Comparison of ENCODE assay signal across 10 mouse cellular contexts in the genomic region with DNA sequence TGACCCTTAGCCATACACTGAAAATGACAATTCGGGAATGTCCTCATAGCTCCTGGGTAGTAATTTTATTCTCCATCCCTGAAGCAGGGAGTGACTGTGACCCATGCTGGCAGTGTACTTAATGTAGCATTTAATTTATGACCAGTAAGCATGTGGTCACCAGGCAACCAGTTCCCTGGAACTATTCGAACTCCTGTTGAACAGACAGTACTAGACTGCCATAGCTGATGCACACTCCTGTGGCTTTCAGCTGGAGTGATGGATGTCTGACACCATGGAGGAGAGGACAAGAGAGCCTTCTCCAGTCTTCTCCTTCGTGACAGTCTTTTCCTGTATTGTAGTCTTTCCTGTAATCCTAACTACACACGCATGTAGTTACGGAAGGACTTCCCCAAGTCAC. TPM values are rescaled to one million over a fixed set of nuclear protein-coding genes. Genes with fewer than 3 reads are reported as not detected.
A peak's percentile ranks its signal among the peaks of the same experiment; 100 is the strongest.
DNase-seq lines count a peak whose midpoint lies in the region; ATAC-seq and TF ChIP-seq lines count a peak whose summit lies in the region.
"Had no signal": no experiment of that assay in that cellular context is flagged by ENCODE, and none has a peak within 500 bp of the region (broad histone marks: within the 10 kb centered on the region; RNA-seq: fewer than 3 reads in every experiment).

No protein-coding gene starts in this region.

- peak overlapping the region; percentile 7; the same call in 1 of the 2 replicates for H3K9ac ChIP-seq in heart, embryonic 12.5 days
- no peak overlapping the region for H3K9ac ChIP-seq in lung, embryonic 14.5 days
- no peak overlapping the region for H3K9ac ChIP-seq in forebrain, embryonic 12.5 days
- H3K9ac ChIP-seq in liver, embryonic 13.5 days: peak overlapping the region; percentile 51; the same call in 1 of the 2 replicates
- H3K9ac ChIP-seq: embryonic facial prominence, embryonic 15.5 days had no signal

- no peaks in the 10 kb centered on the region for H3K27me3 ChIP-seq in heart, embryonic 12.5 days (replicated peaks)
- no peaks in the 10 kb centered on the region for H3K27me3 ChIP-seq in lung, embryonic 14.5 days (ENCODE audit: insufficient read depth, low read length)
- H3K27me3 ChIP-seq in forebrain, embryonic 12.5 days: no peaks in the 10 kb centered on the region
- H3K27me3 ChIP-seq in liver, embryonic 13.5 days: no peaks in the 10 kb centered on the region
- H3K27me3 ChIP-seq: embryonic facial prominence, embryonic 15.5 days had no signal

- no peak for ATAC-seq in heart, embryonic 12.5 days (ENCODE audit: insufficient number of reproducible peaks, low FRiP score)
- no peak for ATAC-seq in lung, embryonic 14.5 days (ENCODE audit: insufficient read depth)
- no peak for ATAC-seq in forebrain, embryonic 12.5 days (ENCODE audit: low FRiP score)
- no peak for ATAC-seq in liver, embryonic 13.5 days (ENCODE audit: low read depth)

- WGBS in heart, embryonic 12.5 days: 84% methylated on average over 5 of the region's 5 CpGs
- 67% methylated on average over 5 of the region's 5 CpGs for WGBS in lung, embryonic 14.5 days
- 90% methylated on average over 5 of the region's 5 CpGs for WGBS in forebrain, embryonic 12.5 days
- WGBS in liver, embryonic 13.5 days (ENCODE audit: insufficient replicate concordance): 79% methylated on average over 5 of the region's 5 CpGs

- no peaks in the 10 kb centered on the region for H3K36me3 ChIP-seq in heart, embryonic 12.5 days
- no peaks in the 10 kb centered on the region for H3K36me3 ChIP-seq in lung, embryonic 14.5 days (ENCODE audit: insufficient read depth)
- no peaks in the 10 kb centered on the region for H3K36me3 ChIP-seq in forebrain, embryonic 12.5 days (replicated peaks)
- no peaks in the 10 kb centered on the region for H3K36me3 ChIP-seq in liver, embryonic 13.5 days
- H3K36me3 ChIP-seq: embryonic facial prominence, embryonic 15.5 days had no signal

- H3K4me1 ChIP-seq in heart, embryonic 12.5 days (replicated peaks): peaks cover 25% of the 10 kb centered on the region
- H3K4me1 ChIP-seq in lung, embryonic 14.5 days (ENCODE audit: insufficient read depth): peaks cover 19% of the 10 kb centered on the region; the same call in 1 of the 2 replicates
- peaks cover 30% of the 10 kb centered on the region for H3K4me1 ChIP-seq in forebrain, embryonic 12.5 days
- H3K4me1 ChIP-seq in liver, embryonic 13.5 days (replicated peaks): peaks cover 60% of the 10 kb centered on the region

- H3K4me3 ChIP-seq in heart, embryonic 12.5 days: no peak overlapping the region
- no peak overlapping the region for H3K4me3 ChIP-seq in lung, embryonic 14.5 days (ENCODE audit: low read depth, low read length)
- no peak overlapping the region for H3K4me3 ChIP-seq in forebrain, embryonic 12.5 days (replicated peaks)
- no peak overlapping the region for H3K4me3 ChIP-seq in liver, embryonic 13.5 days (replicated peaks)
- H3K4me3 ChIP-seq: left cerebral cortex, adult 2 months had no signal

- H3K9me3 ChIP-seq in heart, embryonic 12.5 days (replicated peaks): no peaks in the 10 kb centered on the region
- no peaks in the 10 kb centered on the region for H3K9me3 ChIP-seq in lung, embryonic 14.5 days (ENCODE audit: low read depth, low read length)
- H3K9me3 ChIP-seq in forebrain, embryonic 12.5 days: no peaks in the 10 kb centered on the region
- no peaks in the 10 kb centered on the region for H3K9me3 ChIP-seq in liver, embryonic 13.5 days (replicated peaks)
- H3K9me3 ChIP-seq: embryonic facial prominence, embryonic 15.5 days had no signal

- H3K27ac ChIP-seq in heart, embryonic 12.5 days (ENCODE audit: poor library complexity, severe bottlenecking): peak overlapping the region; percentile 57
- peak overlapping the region; percentile 19; the same call in 1 of the 2 replicates for H3K27ac ChIP-seq in lung, embryonic 14.5 days (ENCODE audit: low read depth)
- H3K27ac ChIP-seq in forebrain, embryonic 12.5 days: no peak overlapping the region
- peak overlapping the region; percentile 15 for H3K27ac ChIP-seq in liver, embryonic 13.5 days
- H3K27ac ChIP-seq: left cerebral cortex, adult 2 months had no signal

- TF ChIP-seq CTCF in lung, embryonic 14.5 days (IDR thresholded peaks at IDR 0.05; ENCODE audit: low read depth): no peak

- no peak for DNase-seq in heart, adult 18-20 months
- no peak for DNase-seq in lung, embryonic 14.5 days
- no peak for DNase-seq in lung, adult 18-20 months
- no peak for DNase-seq in liver, embryonic 13.5 days
- no peak for DNase-seq in layer of hippocampus, adult 8-10 months (ENCODE audit: low spot score in 2 of 2)
- DNase-seq in c-Kit-positive CD71-positive TER-119-positive erythroid progenitor cells, embryonic 14.5 days (ENCODE audit: low spot score): no peak

- peak overlapping the region; percentile 38 for H3K4me2 ChIP-seq in heart, embryonic 12.5 days
- peak overlapping the region; percentile 63 for H3K4me2 ChIP-seq in lung, embryonic 14.5 days
- H3K4me2 ChIP-seq in forebrain, embryonic 12.5 days: peak overlapping the region; percentile 19; the same call in 1 of the 2 replicates
- H3K4me2 ChIP-seq in liver, embryonic 13.5 days: no peak overlapping the region

RNA-seq across cellular contexts. Expression of a gene that starts 1.8 kb away (rescaled TPM):
- 4.4 and 5.2 TPM in 2 replicates for polyA plus RNA-seq in heart, embryonic 12.5 days (2016; fragmentation: Nextera tagmentation; extraction: Ambion mirVana)
- 100 to 1,000 TPM; 225 to 244 TPM for total RNA-seq in heart, adult 18-20 months (2021)
- 7.1 and 7.6 TPM in 2 replicates for polyA plus RNA-seq in lung, embryonic 14.5 days (2014; fragmentation: Nextera tagmentation; extraction: Ambion mirVana)
- polyA plus RNA-seq in forebrain, embryonic 12.5 days (2016; fragmentation: Nextera tagmentation; extraction: Ambion mirVana): 7.2 and 8.7 TPM in 2 replicates
- polyA plus RNA-seq in liver, embryonic 13.5 days (2015; fragmentation: Nextera tagmentation; extraction: Ambion mirVana): 3.8 and 5.9 TPM in 2 replicates
- 100 to 1,000 TPM; 236 to 302 (median 261) TPM for total RNA-seq in layer of hippocampus, adult 8-10 months (2022)

RNA-seq across cellular contexts. Expression of a gene that starts 4.7 kb away (rescaled TPM):
- 2.7 and 7.0 TPM in 2 replicates for polyA plus RNA-seq in heart, embryonic 12.5 days (2016; fragmentation: Nextera tagmentation; extraction: Ambion mirVana)
- 10 to 100 TPM in 1 of 2 experiments, 1 to 10 TPM in 1; 6.3 to 16.6 TPM for total RNA-seq in heart, adult 18-20 months (2021)
- polyA plus RNA-seq in lung, embryonic 14.5 days (2014; fragmentation: Nextera tagmentation; extraction: Ambion mirVana): 13.0 and 14.6 TPM in 2 replicates
- 9.3 and 10.7 TPM in 2 replicates for polyA plus RNA-seq in forebrain, embryonic 12.5 days (2016; fragmentation: Nextera tagmentation; extraction: Ambion mirVana)
- polyA plus RNA-seq in liver, embryonic 13.5 days (2015; fragmentation: Nextera tagmentation; extraction: Ambion mirVana): 7.7 and 13.6 TPM in 2 replicates
- total RNA-seq in layer of hippocampus, adult 8-10 months (2022): 1 to 10 TPM in 3 of 4 experiments, not detected in 1; 1.6 to 6.5 (median 1.8) TPM

RNA-seq across cellular contexts. Expression of a gene that starts 6.2 kb away (rescaled TPM):
- polyA plus RNA-seq in heart, embryonic 12.5 days (2016; fragmentation: Nextera tagmentation; extraction: Ambion mirVana): 3.9 and 4.0 TPM in 2 replicates
- total RNA-seq in heart, adult 18-20 months (2021): 1 to 10 TPM; 3.1 TPM
- polyA plus RNA-seq in lung, embryonic 14.5 days (2014; fragmentation: Nextera tagmentation; extraction: Ambion mirVana): 6.6 and 7.5 TPM in 2 replicates
- polyA plus RNA-seq in forebrain, embryonic 12.5 days (2016; fragmentation: Nextera tagmentation; extraction: Ambion mirVana): 7.2 and 8.3 TPM in 2 replicates
- 10.3 and 17.1 TPM in 2 replicates for polyA plus RNA-seq in liver, embryonic 13.5 days (2015; fragmentation: Nextera tagmentation; extraction: Ambion mirVana)
- total RNA-seq in layer of hippocampus, adult 8-10 months (2022): 1 to 10 TPM; 1.2 to 3.4 (median 2.2) TPM

RNA-seq across cellular contexts. Expression of a gene that starts 14.2 kb away (rescaled TPM):
- polyA plus RNA-seq in heart, embryonic 12.5 days (2016; fragmentation: Nextera tagmentation; extraction: Ambion mirVana): 0.26 and 0.28 TPM in 2 replicates
- 1 to 10 TPM; 1.1 to 1.5 TPM for total RNA-seq in heart, adult 18-20 months (2021)
- polyA plus RNA-seq in lung, embryonic 14.5 days (2014; fragmentation: Nextera tagmentation; extraction: Ambion mirVana): 1.0 and 1.8 TPM in 2 replicates
- polyA plus RNA-seq in forebrain, embryonic 12.5 days (2016; fragmentation: Nextera tagmentation; extraction: Ambion mirVana): 0.87 and 0.95 TPM in 2 replicates
- 1.7 TPM in 2 replicates for polyA plus RNA-seq in liver, embryonic 13.5 days (2015; fragmentation: Nextera tagmentation; extraction: Ambion mirVana)
- total RNA-seq in layer of hippocampus, adult 8-10 months (2022): under 1 TPM; 0.34 to 0.73 (median 0.61) TPM

RNA-seq across cellular contexts. Expression of a gene that starts 14.8 kb away (rescaled TPM):
- polyA plus RNA-seq in heart, embryonic 12.5 days (2016; fragmentation: Nextera tagmentation; extraction: Ambion mirVana): 0.32 and 0.36 TPM in 2 replicates
- 1 to 10 TPM; 4.9 to 6.3 TPM for total RNA-seq in heart, adult 18-20 months (2021)
- polyA plus RNA-seq in lung, embryonic 14.5 days (2014; fragmentation: Nextera tagmentation; extraction: Ambion mirVana): 2.0 and 2.6 TPM in 2 replicates
- 0.99 and 1.5 TPM in 2 replicates for polyA plus RNA-seq in forebrain, embryonic 12.5 days (2016; fragmentation: Nextera tagmentation; extraction: Ambion mirVana)
- polyA plus RNA-seq in liver, embryonic 13.5 days (2015; fragmentation: Nextera tagmentation; extraction: Ambion mirVana): 1.1 and 2.1 TPM in 2 replicates
- total RNA-seq in layer of hippocampus, adult 8-10 months (2022): 10 to 100 TPM; 12.5 to 15.7 (median 14.2) TPM

Comparison
In these comparisons a context has a peak if more than half of its experiments do, and no peak if none do; other contexts are left out.
1. H3K9ac ChIP-seq: peak in heart, embryonic 12.5 days (single experiment) and liver, embryonic 13.5 days (single experiment); none in lung, embryonic 14.5 days (single experiment) and forebrain, embryonic 12.5 days (single experiment).